Mouse (Mus musculus) thymus, postnatal 4 days (tissue): ENCODE measurements around the gene Trnp1.
"Not testable (repeated sequence)": the region's sequence is repeated elsewhere in the genome, so short reads cannot be mapped to it uniquely, and the experiment has no call there.

Experiments used
- DNase-seq: peaks from one replicate; pipeline ENCODE4 v3.0.0; 2021

Trnp1 gene

DNA sequence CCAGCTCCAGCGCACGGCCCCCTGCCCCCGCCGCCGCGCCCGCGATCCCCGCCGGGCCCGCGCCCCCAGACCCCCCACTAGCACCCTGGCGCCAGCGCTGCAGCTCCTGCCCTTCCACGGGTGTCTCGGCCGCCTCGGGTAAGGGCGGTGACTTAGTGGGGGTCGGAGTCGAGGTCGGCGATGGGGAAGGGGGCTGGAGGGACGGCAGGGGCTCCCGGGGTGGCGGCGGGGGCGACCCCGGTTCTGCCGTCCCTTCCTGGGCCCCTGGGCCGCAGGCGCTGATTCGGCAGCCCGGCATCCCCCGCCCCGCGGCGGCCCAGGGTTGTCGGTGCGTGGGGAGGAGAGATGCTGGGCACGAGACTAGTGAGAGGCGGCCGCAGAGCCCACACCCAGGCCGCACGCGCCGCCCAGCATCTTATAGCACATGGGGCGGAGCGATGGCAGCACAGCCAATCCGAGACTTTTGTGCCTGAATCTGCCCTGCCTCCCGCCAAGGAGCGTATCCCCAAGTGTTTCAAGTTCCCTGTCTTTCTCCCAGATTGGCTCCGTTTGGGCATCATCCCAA is at the start of gene Trnp1:
TSS of gene Trnp1 (minus strand) at position 391 of the 565 bp plus-strand sequence.
- DNase-seq: peak; percentile 70

DNA sequence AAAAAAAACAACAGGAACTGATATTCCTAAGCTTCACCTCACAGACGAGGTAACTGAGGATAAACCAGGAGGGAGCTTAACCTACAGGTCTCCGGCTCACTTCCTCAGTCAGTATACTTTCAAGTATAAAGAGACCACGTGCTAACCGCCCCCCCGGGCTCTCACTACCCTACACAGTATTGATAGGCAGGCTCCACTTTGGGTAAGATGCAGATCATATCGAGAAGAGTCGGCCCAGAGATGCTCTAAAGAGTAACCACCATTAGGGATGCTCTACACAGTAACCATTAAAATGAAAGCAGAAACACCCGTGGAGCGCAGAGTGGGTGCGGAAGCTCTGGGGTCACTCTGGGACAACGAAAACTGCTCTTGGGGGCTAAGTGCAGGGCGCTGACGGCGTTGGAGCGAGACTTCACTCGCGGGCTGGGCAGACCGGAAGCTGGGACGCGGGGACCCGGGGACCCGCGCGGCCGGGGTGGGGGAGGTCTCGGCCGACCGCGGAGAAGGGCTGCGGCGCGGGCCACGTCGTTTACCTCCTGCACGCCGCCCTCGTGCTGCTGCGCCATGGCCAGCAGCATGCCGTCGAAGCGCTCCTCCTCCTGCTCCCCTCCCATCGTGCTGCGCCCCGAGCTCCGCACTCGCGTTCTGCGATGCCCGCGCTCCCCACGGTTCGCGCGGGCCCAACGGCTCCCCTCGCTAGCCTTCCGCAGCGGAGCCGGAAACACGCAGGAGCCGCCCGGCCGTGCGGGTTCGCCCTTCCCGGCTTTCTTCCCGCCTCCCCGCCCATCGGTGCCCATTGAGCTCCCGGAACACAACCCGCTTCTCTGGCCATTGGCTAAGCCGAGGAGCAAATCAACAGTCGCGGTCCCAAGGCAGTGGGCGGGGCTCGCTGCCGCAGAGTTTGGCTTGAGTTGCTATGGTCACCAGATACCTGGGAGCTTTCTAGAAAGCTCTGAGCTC is 47.2 kb upstream of the Trnp1 start, which contains the start of gene Nudc:
TSS of gene Nudc (minus strand) at position 725 of the 960 bp plus-strand sequence.
- DNase-seq: peak; percentile 94

DNA sequence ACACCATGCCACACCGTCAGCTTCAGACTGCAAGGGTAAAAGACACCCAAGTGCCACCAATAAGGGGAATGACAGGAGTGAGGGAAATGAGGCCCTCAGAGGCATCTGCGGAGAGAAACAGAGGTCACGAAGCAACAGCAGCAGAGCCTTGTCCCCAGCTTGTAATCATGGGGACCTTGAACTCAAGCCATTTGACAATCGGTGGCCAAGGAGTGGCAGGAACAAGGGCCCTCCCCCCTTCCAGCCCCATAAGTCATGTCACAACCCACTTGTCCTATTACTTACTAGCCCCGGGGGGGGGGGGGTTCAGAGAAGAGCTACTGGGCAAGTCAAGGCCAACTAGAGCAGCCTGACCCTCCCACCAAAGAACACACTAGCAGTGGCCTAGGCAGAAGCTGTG is 38.3 kb upstream of the Trnp1 start:
- DNase-seq: no peak

DNA sequence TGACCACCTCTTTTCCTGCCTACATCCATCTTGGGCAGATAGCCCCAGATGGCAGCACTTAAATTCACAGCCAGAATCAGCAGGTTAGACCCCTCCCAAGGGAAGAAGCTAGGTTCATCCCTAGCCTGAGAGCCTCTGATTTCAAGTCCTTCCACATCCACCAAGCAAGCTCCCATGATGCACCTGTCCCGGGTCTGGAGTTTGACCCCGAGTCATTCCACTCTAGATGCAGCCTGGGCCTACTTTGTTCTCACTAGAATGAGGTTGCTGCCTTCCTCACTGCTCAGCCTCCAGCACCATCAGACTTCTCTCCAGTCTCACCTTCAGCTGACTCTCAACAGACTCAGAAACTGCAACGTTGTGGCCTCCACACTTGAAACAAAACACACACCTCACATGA is 37.7 kb upstream of the Trnp1 start:
- DNase-seq: no peak

DNA sequence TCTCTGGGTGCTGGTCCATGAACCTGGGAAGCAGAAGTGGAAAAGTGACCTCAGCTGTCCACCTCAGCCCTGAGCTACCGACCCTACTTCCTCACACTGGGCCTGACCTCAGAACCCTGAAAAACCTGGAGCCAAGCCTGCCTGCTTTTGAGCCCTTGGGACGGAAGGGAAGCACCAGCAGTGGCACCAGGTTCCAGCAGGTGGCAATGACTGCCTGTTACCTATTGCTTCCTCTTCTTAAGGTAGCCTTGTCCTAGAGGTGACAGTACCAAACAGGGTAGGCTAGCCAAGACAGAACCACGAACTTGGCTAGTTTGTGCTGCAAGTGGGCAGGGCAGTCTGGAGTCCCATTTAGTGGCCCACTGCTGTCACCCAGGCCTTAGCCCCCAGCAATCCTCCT is 34.4 kb upstream of the Trnp1 start:
- DNase-seq: no peak

DNA sequence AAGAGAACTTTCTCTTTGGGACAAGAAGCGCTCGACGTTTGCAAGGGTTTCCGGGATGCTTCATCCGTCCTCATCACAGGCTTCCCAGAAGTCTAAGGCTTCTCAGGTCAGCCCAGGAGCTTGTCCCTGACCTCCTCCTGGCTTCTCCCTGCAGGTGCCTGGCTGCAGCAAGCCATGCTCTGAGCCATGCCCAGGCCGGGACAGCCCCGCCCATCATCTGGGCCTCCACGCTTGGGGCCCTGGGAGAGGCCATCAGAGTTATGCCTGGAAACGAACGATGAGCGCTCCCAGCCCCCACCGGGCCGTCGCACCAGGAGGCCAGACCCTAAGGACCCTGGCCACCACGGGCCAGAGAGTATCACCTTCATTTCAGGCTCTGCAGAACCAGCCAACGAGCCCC is 29.4 kb upstream of the Trnp1 start:
- no peak for DNase-seq

DNA sequence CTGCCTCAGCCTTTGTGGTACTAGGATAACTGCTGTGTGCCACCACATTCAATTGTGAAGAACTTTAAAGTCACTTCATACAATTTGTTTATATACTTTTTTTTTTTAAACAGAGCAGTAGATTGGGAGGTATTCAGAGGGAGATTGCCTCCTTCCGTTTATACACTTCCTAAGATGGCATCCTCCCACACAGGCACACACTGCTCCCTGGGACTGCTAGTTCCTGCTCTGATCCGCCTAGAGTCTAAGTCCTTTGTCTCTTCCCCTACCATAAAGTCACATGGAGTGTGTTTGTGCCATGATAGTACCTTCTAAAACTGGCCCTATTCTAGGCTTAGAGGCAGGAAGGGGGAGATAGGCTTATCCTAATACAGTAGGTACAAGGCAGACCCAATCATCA is 23.2 kb upstream of the Trnp1 start:
- no peak for DNase-seq

DNA sequence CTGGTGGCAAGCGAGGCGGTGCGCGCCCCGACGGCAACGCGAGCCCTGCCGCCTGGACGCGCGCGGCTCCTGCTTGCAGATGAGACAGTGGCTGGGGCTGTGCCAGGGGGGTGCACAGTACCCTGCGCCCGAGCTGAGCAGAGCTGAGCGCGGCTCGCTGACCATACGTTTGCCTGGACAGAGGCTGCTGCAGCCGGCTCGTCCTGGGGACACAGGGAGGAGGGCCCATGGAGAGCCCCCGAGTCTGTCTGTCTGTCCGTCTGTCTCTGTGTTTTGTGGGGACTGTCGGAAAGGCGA is 21.0 kb upstream of the Trnp1 start:
- peak; percentile 23 for DNase-seq

DNA sequence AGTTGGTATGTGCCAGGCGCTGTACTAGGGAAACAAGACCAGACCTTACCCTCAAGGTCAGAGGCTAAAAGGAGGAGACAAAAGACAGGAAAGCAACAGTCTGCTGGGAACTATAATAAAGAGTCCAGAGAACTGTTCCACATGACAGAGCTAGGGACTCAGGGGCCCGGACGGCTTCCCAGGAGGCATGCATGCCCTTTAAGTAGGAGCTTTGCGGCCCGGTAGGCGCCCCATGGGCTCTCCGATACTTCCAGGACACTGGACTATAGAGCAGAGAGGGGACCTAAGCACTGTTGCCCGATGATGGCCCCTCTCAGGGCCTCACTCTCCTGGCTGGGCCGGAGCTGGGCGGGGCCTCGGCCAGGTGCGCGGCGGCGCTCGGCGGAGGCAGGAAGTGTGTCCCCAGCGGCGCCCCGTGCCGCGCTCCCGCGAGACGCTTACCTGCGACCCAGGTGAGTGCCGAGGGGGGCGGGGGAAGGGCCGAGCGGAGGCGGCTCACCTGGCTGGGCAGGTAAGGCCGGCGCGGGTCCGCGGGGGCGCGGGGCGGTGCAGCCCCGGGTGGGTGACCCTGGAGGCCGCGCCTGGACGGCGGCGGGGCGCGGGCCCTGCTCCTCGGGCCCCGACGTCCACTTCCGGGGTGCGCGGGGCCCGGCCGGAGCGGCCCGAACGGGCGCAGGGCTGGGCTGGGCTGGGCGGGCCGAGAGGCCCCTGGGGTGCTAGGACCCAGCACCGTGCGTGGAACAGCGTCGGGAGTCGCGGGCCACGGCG is 20.4 kb upstream of the Trnp1 start, which contains the start of gene Kdf1:
TSS of gene Kdf1 (plus strand) at position 363 of the 768 bp plus-strand sequence.
- peak; percentile 49 for DNase-seq

DNA sequence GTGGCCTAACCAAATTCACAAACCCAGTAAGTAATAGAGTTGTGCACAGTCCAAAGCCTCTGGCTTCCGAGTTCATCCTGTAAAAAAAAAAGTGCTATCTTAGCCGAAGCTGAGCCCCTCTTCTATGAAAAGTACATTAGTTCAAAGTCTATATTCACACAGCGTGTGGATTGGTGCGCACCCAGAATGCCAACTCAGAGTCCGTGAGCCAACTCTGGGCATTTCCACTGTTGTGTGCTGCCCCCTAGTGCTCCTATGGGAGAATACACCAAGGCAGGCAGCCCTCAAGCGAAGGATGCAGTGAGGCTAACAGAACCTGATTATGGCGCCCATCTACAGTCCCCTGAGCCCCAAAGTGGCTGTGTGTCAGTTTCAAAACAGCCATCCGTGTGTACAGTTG is 14.6 kb upstream of the Trnp1 start:
- peak; percentile 85 for DNase-seq

DNA sequence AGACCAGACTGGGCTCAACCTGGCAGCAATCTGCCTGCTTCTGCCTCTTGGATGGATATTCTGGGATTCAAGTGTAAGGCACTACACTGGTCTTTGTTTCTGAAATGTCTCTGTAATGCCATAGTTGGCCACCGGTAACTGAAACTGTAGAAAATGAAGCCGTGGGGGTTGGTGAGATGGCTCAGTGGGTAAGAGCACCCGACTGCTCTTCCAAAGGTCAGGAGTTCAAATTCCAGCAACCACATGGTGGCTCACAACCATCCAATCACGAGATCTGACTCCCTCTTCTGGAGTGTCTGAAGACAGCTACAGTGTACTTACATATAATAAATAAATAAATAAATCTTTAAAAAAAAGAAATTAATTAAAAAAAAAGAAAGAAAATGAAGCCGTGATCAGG is 14.2 kb upstream of the Trnp1 start:
- not testable (repeated sequence) for DNase-seq

DNA sequence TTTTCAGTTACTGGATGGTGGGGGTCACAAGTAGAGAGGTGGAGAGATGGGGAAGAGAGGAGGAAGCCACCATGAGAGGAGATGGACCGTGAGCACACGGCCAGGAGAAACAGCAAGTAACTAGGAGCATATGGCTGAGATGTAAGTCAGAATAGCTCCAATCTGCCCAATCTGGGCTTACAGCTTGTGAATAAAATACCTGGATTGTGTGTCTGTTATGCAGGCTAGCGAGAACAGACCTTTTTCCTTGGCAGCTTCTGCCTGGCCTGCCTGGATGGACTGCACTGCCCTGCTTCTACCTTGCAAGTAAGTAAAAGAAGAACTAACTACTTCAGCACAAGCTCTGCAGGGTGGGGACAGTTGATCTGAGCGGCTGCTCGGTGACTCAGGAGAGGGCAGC is 12.7 kb upstream of the Trnp1 start:
- DNase-seq: no peak

DNA sequence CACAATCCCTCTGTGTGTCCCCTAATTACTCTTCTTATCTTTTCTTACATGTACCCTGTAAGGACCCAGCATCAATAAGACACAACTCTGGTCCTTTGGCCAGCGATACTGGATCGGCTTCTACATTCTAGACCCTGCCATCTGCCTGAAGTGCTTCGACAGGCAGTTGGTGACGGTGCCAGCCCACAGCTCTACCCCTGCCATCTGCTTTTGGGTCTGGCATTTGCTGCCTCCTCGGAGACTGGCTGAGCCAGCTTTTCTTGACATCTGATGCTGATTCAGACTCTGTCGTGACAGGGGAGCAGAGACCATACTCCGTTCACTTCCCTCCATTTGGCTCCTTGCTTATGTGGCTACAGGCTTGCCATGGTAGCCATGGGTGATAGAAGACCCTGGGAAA is 10.6 kb upstream of the Trnp1 start:
- no peak for DNase-seq

DNA sequence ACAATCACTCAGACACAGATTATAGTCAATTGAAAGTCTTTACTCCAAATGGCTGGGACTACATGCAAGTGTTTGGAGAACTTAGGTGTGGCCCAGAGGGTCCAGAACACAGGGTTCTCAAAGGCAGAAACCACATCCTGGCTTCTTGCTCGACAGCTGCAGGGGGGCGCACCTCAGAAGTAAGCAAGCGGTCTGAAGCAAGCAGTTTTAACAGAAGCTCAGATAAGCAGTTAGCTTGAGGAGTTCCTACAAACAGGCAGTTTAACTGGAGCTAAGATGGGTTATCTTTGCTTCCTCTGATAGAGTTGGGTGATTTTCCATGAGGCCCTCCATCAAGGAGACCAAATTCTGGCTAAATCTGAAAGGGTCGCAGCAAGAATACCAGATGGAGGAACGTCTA is 8.2 kb upstream of the Trnp1 start:
- peak; percentile 77 for DNase-seq

DNA sequence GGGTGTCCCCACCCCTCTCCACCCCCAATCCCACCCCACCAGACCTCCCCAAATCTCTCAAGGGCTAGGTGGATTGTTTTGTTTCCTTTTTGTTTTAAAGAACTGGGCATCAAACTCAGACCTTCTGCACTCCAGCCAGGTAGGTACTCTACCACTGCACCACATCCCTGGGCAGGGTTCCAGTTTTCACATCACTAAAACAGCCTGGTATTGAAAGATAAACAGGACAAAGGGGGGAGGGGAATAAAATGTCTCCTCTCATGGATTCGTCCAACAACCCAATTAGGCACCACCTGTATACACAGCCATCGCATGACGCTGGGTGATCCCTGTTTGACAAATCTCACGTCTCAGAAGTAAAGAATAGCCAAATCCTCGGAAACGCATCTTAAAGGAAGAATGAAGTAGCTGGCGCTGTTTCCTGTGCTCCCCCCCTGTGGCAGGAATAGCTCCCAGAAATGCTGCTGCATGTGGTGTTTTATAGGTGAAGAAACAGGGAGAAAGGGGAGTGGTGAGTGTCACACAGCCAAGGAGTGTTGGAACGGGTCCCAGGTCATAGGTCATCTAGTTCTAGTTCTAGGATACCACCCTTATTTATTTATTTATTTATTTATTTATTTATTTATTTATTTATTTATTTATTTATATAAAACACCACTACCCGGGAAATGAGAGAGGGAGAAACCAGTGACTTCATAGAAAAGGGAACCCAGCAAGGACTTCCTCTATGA is 6.6 kb upstream of the Trnp1 start:
- no peak for DNase-seq

DNA sequence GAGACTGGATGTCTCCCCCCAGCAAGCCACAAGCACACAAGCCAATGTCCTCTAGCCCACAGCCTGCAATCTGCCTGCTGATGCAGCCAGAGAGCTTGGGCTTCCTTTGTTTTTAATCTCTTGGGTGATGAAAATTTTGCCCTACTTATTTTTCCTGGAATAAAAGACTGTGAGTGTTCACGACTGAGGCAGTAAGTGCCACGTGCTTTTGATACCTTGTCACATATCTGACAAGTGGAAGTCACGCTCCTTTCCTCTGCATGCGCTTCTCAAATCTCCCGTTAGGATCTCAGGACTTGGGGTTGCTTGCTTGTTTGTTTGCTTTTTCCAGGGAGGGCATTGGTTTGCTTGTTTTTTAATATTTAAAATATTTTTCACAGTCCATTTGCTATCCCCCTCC is 6.0 kb upstream of the Trnp1 start:
- DNase-seq: no peak

DNA sequence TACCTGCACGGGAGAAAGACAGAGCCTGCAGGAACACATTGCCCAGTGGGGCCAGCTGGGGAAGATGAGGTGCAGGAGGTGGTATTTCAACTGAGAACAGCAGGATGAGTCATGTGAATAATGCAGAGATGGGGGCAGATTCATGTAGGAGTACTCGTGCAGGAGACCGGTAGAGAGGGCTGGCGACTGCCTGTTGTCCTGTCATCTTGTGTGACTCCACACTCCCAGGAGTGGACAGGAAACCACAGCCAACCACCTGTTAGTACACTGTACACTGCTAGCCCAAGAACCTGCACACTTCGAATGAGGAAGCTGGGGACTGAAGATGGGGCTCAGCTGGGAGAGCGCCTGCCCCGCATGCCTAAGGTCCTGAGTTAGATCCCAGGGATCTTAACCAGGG is 3.2 kb upstream of the Trnp1 start:
- no peak for DNase-seq

DNA sequence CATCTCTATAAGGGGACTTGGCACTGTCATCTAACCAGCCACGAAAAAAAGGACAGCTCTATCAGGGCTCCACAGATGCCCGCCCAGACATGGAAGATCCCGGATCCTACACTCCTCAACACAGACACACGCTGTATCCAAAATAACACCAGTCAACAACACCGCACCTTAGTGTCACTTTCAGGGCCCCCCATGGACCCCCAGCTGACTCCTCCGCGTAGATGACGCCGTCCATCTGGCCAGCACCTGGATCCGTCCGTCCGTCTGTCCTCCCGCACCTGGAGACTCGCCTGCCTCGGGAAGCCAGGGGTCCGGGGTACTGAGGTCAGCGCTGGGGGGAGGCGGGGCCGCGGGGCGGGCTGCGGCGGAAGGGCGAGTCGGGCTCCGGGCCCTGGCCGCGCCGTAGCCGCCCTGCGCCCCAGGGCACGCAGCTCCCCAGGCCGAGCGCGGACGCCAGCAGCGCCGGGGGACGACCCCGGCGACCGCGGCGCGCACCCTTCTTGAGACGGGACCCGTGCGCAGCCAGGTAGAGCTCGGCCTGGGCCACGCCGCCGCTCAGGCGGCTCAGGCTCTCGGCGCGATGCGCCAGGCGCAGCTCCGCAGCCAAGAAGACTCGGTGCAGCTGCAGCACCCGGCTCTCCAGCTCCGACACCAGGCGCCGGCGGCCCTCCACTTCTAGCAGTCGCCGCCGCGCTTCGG is 740 bp downstream of the Trnp1 start:
- peak; percentile 67 for DNase-seq

DNA sequence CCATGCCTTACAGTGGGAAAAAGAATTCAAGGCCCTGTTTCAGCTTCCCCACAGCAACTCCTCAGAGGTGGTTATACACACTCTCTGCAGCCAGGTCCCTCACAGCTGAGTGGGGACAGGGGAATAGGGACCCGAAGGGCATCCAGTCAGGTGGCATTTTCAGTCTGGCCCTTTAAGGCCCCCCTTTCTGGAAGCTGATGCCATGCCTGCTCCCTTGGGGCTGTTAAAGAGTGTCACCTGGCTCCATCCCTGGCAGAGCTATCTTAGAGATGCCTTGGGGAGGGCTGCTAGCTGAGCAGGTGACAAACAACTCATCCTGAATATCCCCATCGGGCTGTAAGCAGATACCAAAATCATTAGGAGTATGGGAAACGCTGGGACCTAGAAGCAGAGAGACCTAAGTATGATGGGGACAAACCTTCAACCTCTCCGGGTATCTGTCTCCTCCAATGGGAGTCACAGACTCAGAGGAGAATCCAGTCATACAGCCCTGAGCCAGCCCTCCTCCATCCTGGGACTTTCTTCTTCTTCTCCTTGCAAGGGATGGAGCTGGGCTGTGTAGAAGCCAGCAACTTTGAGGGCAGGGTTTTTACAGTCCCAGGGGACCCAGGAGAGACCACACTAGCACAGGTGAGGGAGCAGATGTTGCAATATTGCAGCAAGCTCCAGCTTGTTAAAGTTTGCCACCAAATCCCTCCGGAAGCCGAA is 1.5 kb downstream of the Trnp1 start:
- DNase-seq: no peak

DNA sequence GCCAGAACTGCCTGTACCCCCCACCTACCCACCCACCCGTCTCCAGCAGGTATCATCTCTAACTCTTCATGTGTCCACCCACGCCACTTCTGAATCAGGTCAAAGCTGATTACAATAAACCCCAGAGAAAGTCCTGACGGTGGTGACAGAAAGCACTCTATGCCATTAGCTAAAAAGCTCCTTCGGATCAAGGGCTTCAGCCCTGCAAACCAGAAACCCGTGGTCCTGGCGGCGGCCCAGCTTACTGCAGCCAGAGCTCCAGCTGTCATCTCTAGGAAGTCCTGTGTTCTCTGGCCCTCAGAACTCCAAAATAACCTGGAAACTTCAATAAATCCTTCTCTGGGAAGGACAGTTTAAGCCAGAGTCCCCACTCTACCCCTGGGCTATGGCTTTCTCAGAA is 2.6 kb downstream of the Trnp1 start:
- no peak for DNase-seq

DNA sequence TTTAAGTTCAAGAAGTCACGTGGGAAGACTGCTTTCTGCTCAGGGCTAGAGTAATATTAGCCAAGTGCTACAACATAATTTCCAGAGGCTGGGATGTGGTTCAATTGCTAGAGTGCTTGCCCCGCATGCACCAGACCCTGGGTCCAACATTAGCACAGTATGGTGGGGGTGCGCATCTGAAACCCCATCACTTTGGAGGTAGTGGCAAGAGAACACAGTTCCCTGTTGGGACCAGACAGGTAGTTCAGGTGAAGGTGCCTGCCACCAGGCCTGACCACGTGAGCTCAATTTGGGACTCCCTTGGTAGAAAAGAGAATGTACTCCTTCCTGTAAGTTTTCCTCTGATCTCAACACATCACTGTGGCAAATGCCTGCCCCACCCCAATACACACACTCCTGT is 3.5 kb downstream of the Trnp1 start:
- DNase-seq: no peak

DNA sequence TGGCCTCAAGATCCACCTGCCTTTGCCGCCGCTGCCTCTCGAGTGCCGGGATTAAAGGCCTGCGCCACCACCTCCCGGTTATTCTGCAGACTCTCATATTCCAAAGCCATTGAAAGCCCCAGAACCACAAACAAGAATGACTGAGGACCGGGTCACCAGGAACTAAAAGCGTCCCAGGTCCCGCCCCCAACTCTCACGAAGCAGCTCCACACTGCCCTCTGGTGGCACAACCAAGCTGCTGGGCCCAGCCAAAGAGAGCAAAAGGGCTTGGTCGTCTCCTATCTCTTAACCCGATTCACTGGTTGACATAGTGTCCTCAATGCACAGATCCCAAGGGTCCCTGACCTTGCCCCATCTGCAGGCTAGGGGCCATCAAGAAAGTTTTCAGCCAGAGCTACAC is 3.9 kb downstream of the Trnp1 start:
- peak; percentile 96 for DNase-seq
